Mouse (Mus musculus): ENCODE measurements around the gene Pnpla1. TPM values are rescaled to one million over a fixed set of nuclear protein-coding genes. Genes with fewer than 3 reads are reported as not detected.
A peak's percentile ranks its signal among the peaks of the same experiment; 100 is the strongest.

The Pnpla1 gene
- polyA plus RNA-seq, 1 experiment, result 0.40 TPM

- Histone ChIP-seq H3K4me1 (ENCODE audit: control insufficient read depth, insufficient read depth, low read length) (peaks cover 7% of the 10 kb centered on the region; the same call in 1 of the 2 replicates), H3K4me3 (ENCODE audit: insufficient read depth, low read length) (no peak overlapping the region), H3K27ac (ENCODE audit: insufficient read depth, low read length) (no peak overlapping the region)
- TF ChIP-seq POLR2A (IDR thresholded peaks at IDR 0.05; ENCODE audit: extremely low read depth, insufficient read depth, low read length) (no peak), CTCF (IDR thresholded peaks at IDR 0.05; ENCODE audit: extremely low read depth, insufficient read depth, low read length) (no peak)
Observed at GRCm38 (mm10) chr17:28864464-28864863, 6.3 kb downstream of the Pnpla1 start.

DNA sequence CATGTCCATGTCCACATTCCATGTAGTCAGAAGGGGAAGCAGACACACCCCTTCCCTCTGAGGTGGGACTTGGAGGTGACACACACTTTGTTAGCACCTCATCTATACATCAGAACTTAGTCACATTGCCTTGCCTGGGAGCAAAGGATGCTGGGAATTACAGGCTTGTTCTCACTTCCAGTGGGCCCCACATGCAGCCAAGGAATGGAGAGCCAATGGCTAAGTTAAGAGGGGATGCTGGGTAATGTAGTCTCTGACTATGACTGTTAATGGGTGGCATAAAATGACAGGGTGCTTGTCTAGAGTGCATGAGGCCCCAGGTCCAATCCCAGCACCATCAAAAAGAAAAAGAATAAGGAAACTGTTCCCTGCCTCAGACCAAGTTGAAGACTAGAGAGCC lies 8.7 kb downstream of the Pnpla1 start:
- no peak overlapping the region for H3K4me3 ChIP-seq (ENCODE audit: insufficient read depth, low read length)
- H3K4me1 ChIP-seq (ENCODE audit: control insufficient read depth, insufficient read depth, low read length), result peaks cover 7% of the 10 kb centered on the region; the same call in 1 of the 2 replicates
- TF ChIP-seq CTCF (IDR thresholded peaks at IDR 0.05; ENCODE audit: extremely low read depth, insufficient read depth, low read length) (no peak), POLR2A (IDR thresholded peaks at IDR 0.05; ENCODE audit: extremely low read depth, insufficient read depth, low read length) (no peak)
- no peak overlapping the region for H3K27ac ChIP-seq (ENCODE audit: insufficient read depth, low read length)

DNA sequence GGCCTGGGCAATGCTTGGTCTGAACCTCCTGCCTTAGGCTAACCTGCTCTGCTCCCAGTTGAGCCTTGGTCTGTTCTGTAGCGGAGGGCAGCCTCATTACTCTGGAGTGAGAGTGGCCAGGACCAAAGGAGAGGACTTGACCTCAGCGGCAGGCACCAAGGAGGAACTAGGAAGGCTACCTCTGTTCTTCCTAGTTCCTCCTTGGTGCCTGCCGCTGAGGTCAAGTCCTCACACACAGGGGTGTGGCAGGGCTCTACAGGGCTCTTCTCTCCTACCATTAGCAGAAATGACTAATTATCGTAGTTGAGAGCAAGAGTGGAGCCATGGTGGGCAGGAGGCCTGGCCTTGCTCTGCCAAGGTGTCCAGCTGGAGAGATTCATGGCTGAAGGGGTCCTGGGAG lies 9.2 kb downstream of the Pnpla1 start:
- Histone ChIP-seq H3K4me3 (ENCODE audit: insufficient read depth, low read length) (no peak overlapping the region), H3K27ac (ENCODE audit: insufficient read depth, low read length) (no peak overlapping the region), H3K4me1 (ENCODE audit: control insufficient read depth, insufficient read depth, low read length) (peaks cover 7% of the 10 kb centered on the region; the same call in 1 of the 2 replicates)
- TF ChIP-seq CTCF (IDR thresholded peaks at IDR 0.05; ENCODE audit: extremely low read depth, insufficient read depth, low read length) (no peak), POLR2A (IDR thresholded peaks at IDR 0.05; ENCODE audit: extremely low read depth, insufficient read depth, low read length) (no peak)

GRCm38 (mm10) chr17:28869412-28870110 lies 11.3 kb downstream of the Pnpla1 start:
- no peak for TF ChIP-seq CTCF (IDR thresholded peaks at IDR 0.05; ENCODE audit: extremely low read depth, insufficient read depth, low read length)
- TF ChIP-seq POLR2A (IDR thresholded peaks at IDR 0.05; ENCODE audit: extremely low read depth, insufficient read depth, low read length), result peak; percentile 97
- Histone ChIP-seq H3K27ac (ENCODE audit: insufficient read depth, low read length) (peak overlapping the region; percentile 68), H3K4me3 (ENCODE audit: insufficient read depth, low read length) (no peak overlapping the region), H3K4me1 (ENCODE audit: control insufficient read depth, insufficient read depth, low read length) (peaks cover 3% of the 10 kb centered on the region; the same call in 1 of the 2 replicates)

DNA sequence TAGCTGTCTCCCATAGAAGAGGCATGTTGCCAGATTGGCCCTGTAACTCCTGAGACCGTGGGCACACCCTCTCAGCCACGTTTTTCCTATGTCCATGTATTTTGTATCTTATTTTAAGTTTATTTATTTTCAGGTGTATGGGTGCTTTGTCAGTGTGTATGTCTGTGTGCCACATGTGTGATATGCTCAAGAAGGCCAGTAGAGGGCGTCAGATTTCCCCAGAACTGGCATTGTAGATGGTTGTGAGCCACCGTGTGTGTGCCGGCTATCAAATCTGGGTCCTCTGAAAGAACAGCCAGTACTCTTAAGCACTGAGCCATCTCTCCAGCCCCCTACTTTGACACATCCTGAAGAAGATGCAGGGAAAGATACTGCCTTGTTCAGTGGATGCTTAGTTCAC lies 12.2 kb downstream of the Pnpla1 start:
- Histone ChIP-seq H3K27ac (ENCODE audit: insufficient read depth, low read length) (no peak overlapping the region), H3K4me3 (ENCODE audit: insufficient read depth, low read length) (no peak overlapping the region), H3K4me1 (ENCODE audit: control insufficient read depth, insufficient read depth, low read length) (peaks cover 6% of the 10 kb centered on the region; the same call in 1 of the 2 replicates)
- TF ChIP-seq POLR2A (IDR thresholded peaks at IDR 0.05; ENCODE audit: extremely low read depth, insufficient read depth, low read length) (no peak), CTCF (IDR thresholded peaks at IDR 0.05; ENCODE audit: extremely low read depth, insufficient read depth, low read length) (no peak)

GRCm38 (mm10) chr17:28871831-28872230 lies 13.6 kb downstream of the Pnpla1 start:
- Histone ChIP-seq H3K4me1 (ENCODE audit: control insufficient read depth, insufficient read depth, low read length) (peaks cover 10% of the 10 kb centered on the region), H3K4me3 (ENCODE audit: insufficient read depth, low read length) (no peak overlapping the region), H3K27ac (ENCODE audit: insufficient read depth, low read length) (no peak overlapping the region)
- TF ChIP-seq CTCF (IDR thresholded peaks at IDR 0.05; ENCODE audit: extremely low read depth, insufficient read depth, low read length), result no peak
- TF ChIP-seq POLR2A (IDR thresholded peaks at IDR 0.05; ENCODE audit: extremely low read depth, insufficient read depth, low read length), result no peak

GRCm38 (mm10) chr17:28872322-28872721 lies 14.1 kb downstream of the Pnpla1 start:
- H3K4me3 ChIP-seq (ENCODE audit: insufficient read depth, low read length), result no peak overlapping the region

GRCm38 (mm10) chr17:28874216-28874615 lies 16.0 kb downstream of the Pnpla1 start:
- H3K27ac ChIP-seq (ENCODE audit: insufficient read depth, low read length), result peak overlapping the region; percentile 72
- TF ChIP-seq CTCF (IDR thresholded peaks at IDR 0.05; ENCODE audit: extremely low read depth, insufficient read depth, low read length), result no peak
- TF ChIP-seq POLR2A (IDR thresholded peaks at IDR 0.05; ENCODE audit: extremely low read depth, insufficient read depth, low read length), result no peak
- H3K4me3 ChIP-seq (ENCODE audit: insufficient read depth, low read length), result no peak overlapping the region
- H3K4me1 ChIP-seq (ENCODE audit: control insufficient read depth, insufficient read depth, low read length), result peaks cover 8% of the 10 kb centered on the region

More at GRCm38 (mm10) chr17:28872322-28872721, 14.1 kb downstream of the Pnpla1 start:
- TF ChIP-seq CTCF (IDR thresholded peaks at IDR 0.05; ENCODE audit: extremely low read depth, insufficient read depth, low read length), result no peak
- TF ChIP-seq POLR2A (IDR thresholded peaks at IDR 0.05; ENCODE audit: extremely low read depth, insufficient read depth, low read length), result no peak
- Histone ChIP-seq H3K27ac (ENCODE audit: insufficient read depth, low read length) (no peak overlapping the region), H3K4me1 (ENCODE audit: control insufficient read depth, insufficient read depth, low read length) (peaks cover 10% of the 10 kb centered on the region)

DNA sequence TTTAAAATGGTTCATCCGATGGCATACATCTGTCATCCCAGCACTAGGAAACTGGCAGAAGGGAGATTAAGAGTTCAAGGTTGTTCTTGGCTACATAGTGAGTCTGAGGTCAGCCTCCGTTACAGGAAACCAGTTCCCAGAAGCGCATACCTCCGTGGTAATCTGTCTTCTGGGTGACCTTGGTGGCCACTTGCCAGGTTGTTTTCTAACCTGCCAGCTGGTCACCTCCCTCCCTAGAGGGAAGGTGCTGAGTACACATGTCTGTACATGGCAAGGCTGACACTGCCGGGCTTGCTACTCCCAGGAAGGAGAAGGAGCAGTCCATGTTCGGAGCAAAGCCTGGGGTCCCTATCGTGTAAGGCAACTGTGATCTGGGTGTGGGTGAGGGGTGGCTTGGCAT lies 16.6 kb downstream of the Pnpla1 start:
- no peak overlapping the region for H3K4me3 ChIP-seq (ENCODE audit: insufficient read depth, low read length)
- peak overlapping the region; percentile 66 for H3K27ac ChIP-seq (ENCODE audit: insufficient read depth, low read length)
- peaks cover 7% of the 10 kb centered on the region for H3K4me1 ChIP-seq (ENCODE audit: control insufficient read depth, insufficient read depth, low read length)
- TF ChIP-seq POLR2A (IDR thresholded peaks at IDR 0.05; ENCODE audit: extremely low read depth, insufficient read depth, low read length), result no peak
- no peak for TF ChIP-seq CTCF (IDR thresholded peaks at IDR 0.05; ENCODE audit: extremely low read depth, insufficient read depth, low read length)

GRCm38 (mm10) chr17:28875316-28875715 lies 17.1 kb downstream of the Pnpla1 start:
- Histone ChIP-seq H3K4me1 (ENCODE audit: control insufficient read depth, insufficient read depth, low read length) (peaks cover 7% of the 10 kb centered on the region), H3K27ac (ENCODE audit: insufficient read depth, low read length) (peak overlapping the region; percentile 66), H3K4me3 (ENCODE audit: insufficient read depth, low read length) (no peak overlapping the region)
- no peak for TF ChIP-seq CTCF (IDR thresholded peaks at IDR 0.05; ENCODE audit: extremely low read depth, insufficient read depth, low read length)
- TF ChIP-seq POLR2A (IDR thresholded peaks at IDR 0.05; ENCODE audit: extremely low read depth, insufficient read depth, low read length), result peak; percentile 84

All from cortical plate, adult 2 months (tissue).